Mouse (Mus musculus) small intestine, adult 2 months (tissue): ENCODE measurements around the gene Tgm7. TPM values are rescaled to one million over a fixed set of nuclear protein-coding genes. Genes with fewer than 3 reads are reported as not detected.

Source experiments
- H3K27ac ChIP-seq: fragments of 200-500 bp; 2 replicates; pipeline ENCODE4 v1.5.1; 2012; ENCODE audit warnings: low read depth, low read length, control low read depth, inconsistent platforms; ENCODE audit not compliant: insufficient read depth
- H3K27me3 ChIP-seq: fragments of 200-500 bp; 2 replicates; pipeline ENCODE4 v1.6.1; 2012; ENCODE audit warnings: mild to moderate bottlenecking, moderate library complexity, low read length, inconsistent platforms; ENCODE audit not compliant: control insufficient read depth, insufficient read depth
- H3K36me3 ChIP-seq: fragments of 200-500 bp; 2 replicates; pipeline ENCODE4 v1.6.1; 2012; ENCODE audit warnings: mild to moderate bottlenecking, low read length, control low read depth, inconsistent platforms; ENCODE audit not compliant: control insufficient read depth, insufficient read depth
- H3K4me1 ChIP-seq: fragments of 200-500 bp; 2 replicates; pipeline ENCODE4 v1.6.1; 2012; ENCODE audit warnings: low read length, inconsistent platforms, mixed read lengths; ENCODE audit not compliant: control insufficient read depth, insufficient read depth, insufficient read length
- H3K4me3 ChIP-seq: fragments of 200-500 bp; 2 replicates; pipeline ENCODE4 v1.5.1; 2012; ENCODE audit warnings: low read depth, mild to moderate bottlenecking, control low read depth, inconsistent platforms, low read length, moderate library complexity
- CTCF ChIP-seq: fragments of 200-500 bp; IDR thresholded peaks from 2 replicates; pipeline ENCODE4 v1.5.1; 2012; ENCODE audit warnings: low read depth, mild to moderate bottlenecking, control low read depth, inconsistent platforms, low read length, moderate library complexity, mixed read lengths; ENCODE audit not compliant: insufficient replicate concordance, insufficient read length; ENCODE audit errors: extremely low read depth
- POLR2A ChIP-seq: fragments of 200-500 bp; IDR thresholded peaks from 2 replicates; pipeline ENCODE4 v1.6.1; 2012; ENCODE audit warnings: low read depth, mild to moderate bottlenecking, control low read depth, inconsistent platforms, low read length, moderate library complexity
- WGBS: fragments of 180-500 bp; shearing (Covaris S2); methylation state at CpG from one replicate; pipeline ENCODE4 v1.1.7; 2018; 5-methylcytosine and 5-hydroxymethylcytosine counted together
- polyA plus RNA-seq: library from polyadenylated mRNA; depleted of rRNA; stranded (reverse); fragments of >200 nt; gene quantifications from 2 replicates; pipeline ENCODE4 v1.2.3, GENCODE M21; 2012; rRNA removed

Tgm7 gene
- polyA plus RNA-seq, 1 experiment: not detected

DNA sequence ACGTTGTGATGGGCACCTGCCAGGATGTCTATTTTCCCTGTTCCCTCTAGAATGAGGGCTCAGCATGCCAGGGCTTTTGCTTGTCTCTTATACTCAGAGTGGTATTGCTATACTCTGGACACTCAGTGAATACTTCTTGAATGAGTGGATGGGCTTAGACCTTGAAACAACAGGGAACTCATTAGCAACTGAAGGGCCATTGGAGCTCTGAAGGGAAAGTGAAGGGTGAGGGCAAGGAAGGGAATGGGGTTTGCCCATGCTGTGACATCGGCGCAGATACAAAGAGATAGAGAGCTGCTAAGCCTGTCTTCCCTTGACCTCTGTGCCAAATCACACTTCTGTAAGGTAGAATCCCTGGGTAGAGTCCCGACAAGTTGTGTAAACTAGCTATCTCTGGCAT lies 63.9 kb downstream of the Tgm7 start:
- H3K27me3 ChIP-seq: no peaks in the 10 kb centered on the region
- H3K27ac ChIP-seq: no peak overlapping the region
- H3K4me1 ChIP-seq: no peaks in the 10 kb centered on the region
- H3K36me3 ChIP-seq: no peaks in the 10 kb centered on the region
- no peak overlapping the region for H3K4me3 ChIP-seq
- WGBS: 78% methylated on average over 4 of the region's 4 CpGs
- TF ChIP-seq CTCF (no peak), POLR2A (no peak)

Other genes with a start within 250 kb of the Tgm7 start
- 6.1 and 12.1 TPM in 2 replicates for gene Ubr1, start 139.1 kb downstream of the Tgm7 start, polyA plus RNA-seq
- gene Tmem62, start 132.8 kb downstream of the Tgm7 start, polyA plus RNA-seq: 2.3 and 5.1 TPM in 2 replicates
- gene Ccndbp1, start 101.4 kb downstream of the Tgm7 start, polyA plus RNA-seq: 3.8 and 9.8 TPM in 2 replicates
- 0.15 and 0.38 TPM in 2 replicates for gene Epb42, start 72.7 kb downstream of the Tgm7 start, polyA plus RNA-seq
- 0.15 and 0.24 TPM in 2 replicates for gene Tgm5, start 24.0 kb downstream of the Tgm7 start, polyA plus RNA-seq
- 0.38 and 1.3 TPM in 2 replicates for gene Adal, start 30.6 kb upstream of the Tgm7 start, polyA plus RNA-seq
- 5.5 and 7.9 TPM in 2 replicates for gene Lcmt2, start 30.9 kb upstream of the Tgm7 start, polyA plus RNA-seq
- 8.1 and 14.1 TPM in 2 replicates for gene Tubgcp4, start 60.9 kb upstream of the Tgm7 start, polyA plus RNA-seq
- 1.2 and 2.5 TPM in 2 replicates for gene Zscan29, start 61.3 kb upstream of the Tgm7 start, polyA plus RNA-seq
- gene Trp53bp1, start 161.6 kb upstream of the Tgm7 start, polyA plus RNA-seq: 4.6 and 9.5 TPM in 2 replicates
- 1.9 and 2.2 TPM in 2 replicates for gene Map1a, start 179.8 kb upstream of the Tgm7 start, polyA plus RNA-seq
- gene Ppip5k1, start 245.6 kb upstream of the Tgm7 start, polyA plus RNA-seq: 19.8 and 47.0 TPM in 2 replicates
- 1,046 and 2,297 TPM in 2 replicates for gene Ckmt1, start 247.9 kb upstream of the Tgm7 start, polyA plus RNA-seq